Mouse (Mus musculus): Measurements from ENCODE around the gene E430018J23Rik. TPM values are rescaled to one million over a fixed set of nuclear protein-coding genes. Genes with fewer than 3 reads are reported as not detected.
"Not testable (repeated sequence)": the region's sequence is repeated elsewhere in the genome, so short reads cannot be mapped to it uniquely, and the experiment has no call there.

Gene E430018J23Rik
- polyA plus RNA-seq, 1 experiment from 2014 or later: 7.0 TPM

GRCm38 (mm10) chr7:127400355-127400754 is 6.9 kb upstream of the E430018J23Rik start:
- Histone ChIP-seq H3K9me3 (replicated peaks) (no peaks in the 10 kb centered on the region), H3K27me3 (ENCODE audit: low read depth, poor library complexity, severe bottlenecking) (no peaks in the 10 kb centered on the region; the same call in 1 of the 2 replicates), H3K4me3 (no peak overlapping the region), H3K27ac (no peak overlapping the region), H3K36me3 (peaks cover 12% of the 10 kb centered on the region), H3K4me1 (no peaks in the 10 kb centered on the region)
- WGBS: 70% methylated on average over 3 of the region's 3 CpGs
- DNase-seq (ENCODE audit: low spot score): no peak

GRCm38 (mm10) chr7:127393944-127394333 is 510 bp upstream of the E430018J23Rik start:
- DNase-seq (ENCODE audit: low spot score): peak; percentile 35
- Histone ChIP-seq H3K4me3 (peak overlapping the region; percentile 73), H3K27ac (peak overlapping the region; percentile 91), H3K36me3 (peaks cover 20% of the 10 kb centered on the region), H3K4me1 (peaks cover 16% of the 10 kb centered on the region), H3K27me3 (ENCODE audit: low read depth, poor library complexity, severe bottlenecking) (no peaks in the 10 kb centered on the region; the same call in 1 of the 2 replicates), H3K9me3 (replicated peaks) (no peaks in the 10 kb centered on the region)
- WGBS: 34% methylated on average over 7 of the region's 7 CpGs

DNA sequence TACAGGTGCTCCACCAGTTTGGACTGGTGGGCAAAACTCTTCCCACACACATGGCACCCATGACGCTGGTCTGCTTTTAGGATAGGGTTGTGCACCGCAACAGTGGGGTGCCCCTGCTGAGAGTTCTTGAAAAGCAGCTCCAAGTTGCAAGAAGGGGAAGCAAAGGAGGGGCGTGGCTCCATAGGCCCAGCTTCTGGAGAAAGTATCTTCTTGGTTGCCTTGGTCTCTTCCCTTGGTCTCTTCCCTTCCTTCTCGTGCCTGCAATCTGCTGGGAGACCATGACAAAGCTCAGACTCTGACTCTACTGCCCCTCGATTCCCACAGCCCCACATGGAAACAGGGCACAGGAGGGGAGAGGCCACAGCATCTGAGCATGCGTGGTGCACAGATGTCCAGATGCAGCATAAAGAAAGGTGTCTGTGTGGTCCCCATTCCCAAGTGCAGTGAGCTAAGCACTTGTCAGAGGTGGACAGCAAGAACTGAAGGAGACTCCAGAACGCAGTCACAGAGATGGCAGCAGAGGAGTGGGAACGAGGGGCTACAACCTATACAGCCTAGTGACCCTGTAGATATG is 1.1 kb downstream of the E430018J23Rik start:
- 84% methylated on average over 8 of the region's 8 CpGs for WGBS
- no peak for DNase-seq (ENCODE audit: low spot score)
- H3K27ac ChIP-seq: no peak overlapping the region

GRCm38 (mm10) chr7:127391538-127391937 is 1.9 kb downstream of the E430018J23Rik start:
- no peak for DNase-seq (ENCODE audit: low spot score)
- Histone ChIP-seq H3K4me3 (no peak overlapping the region), H3K9me3 (replicated peaks) (no peaks in the 10 kb centered on the region), H3K27ac (no peak overlapping the region), H3K27me3 (ENCODE audit: low read depth, poor library complexity, severe bottlenecking) (no peaks in the 10 kb centered on the region), H3K36me3 (peaks cover 20% of the 10 kb centered on the region), H3K4me1 (peaks cover 20% of the 10 kb centered on the region)
- WGBS: 97% methylated on average over 16 of the region's 16 CpGs

More for the DNA sequence above, 1.1 kb downstream of the E430018J23Rik start:
- H3K4me3 ChIP-seq: peak overlapping the region; percentile 73
- peaks cover 16% of the 10 kb centered on the region for H3K4me1 ChIP-seq
- no peaks in the 10 kb centered on the region; the same call in 1 of the 2 replicates for H3K27me3 ChIP-seq (ENCODE audit: low read depth, poor library complexity, severe bottlenecking)
- no peaks in the 10 kb centered on the region for H3K9me3 ChIP-seq (replicated peaks)
- H3K36me3 ChIP-seq: peaks cover 20% of the 10 kb centered on the region

DNA sequence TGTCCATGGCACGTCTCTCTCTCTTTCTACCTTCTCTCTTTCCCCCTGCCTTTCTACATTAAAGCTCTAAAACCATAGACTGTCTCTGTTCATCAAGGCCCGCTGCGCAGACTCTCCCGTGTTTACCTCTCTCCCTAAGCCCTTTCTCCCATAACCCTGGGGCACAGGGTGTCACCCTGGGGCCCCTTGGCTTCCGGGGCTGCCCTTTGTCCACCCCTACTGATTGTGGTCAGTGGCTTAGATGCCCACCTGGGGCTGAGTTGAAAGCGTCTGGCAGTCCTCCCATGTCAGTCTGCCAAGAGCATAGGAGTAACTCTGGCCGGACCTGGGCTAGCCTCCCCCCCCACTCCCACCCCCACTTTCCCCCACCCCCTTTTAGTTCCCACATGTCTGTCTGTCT is 3.1 kb downstream of the E430018J23Rik start:
- 87% methylated on average over 7 of the region's 7 CpGs for WGBS
- no peak overlapping the region for H3K27ac ChIP-seq
- DNase-seq (ENCODE audit: low spot score): no peak
- H3K9me3 ChIP-seq (replicated peaks): no peaks in the 10 kb centered on the region; the same call in 1 of the 2 replicates
- peaks cover 24% of the 10 kb centered on the region for H3K36me3 ChIP-seq
- H3K27me3 ChIP-seq (ENCODE audit: low read depth, poor library complexity, severe bottlenecking): no peaks in the 10 kb centered on the region
- no peak overlapping the region for H3K4me3 ChIP-seq
- peaks cover 23% of the 10 kb centered on the region for H3K4me1 ChIP-seq

DNA sequence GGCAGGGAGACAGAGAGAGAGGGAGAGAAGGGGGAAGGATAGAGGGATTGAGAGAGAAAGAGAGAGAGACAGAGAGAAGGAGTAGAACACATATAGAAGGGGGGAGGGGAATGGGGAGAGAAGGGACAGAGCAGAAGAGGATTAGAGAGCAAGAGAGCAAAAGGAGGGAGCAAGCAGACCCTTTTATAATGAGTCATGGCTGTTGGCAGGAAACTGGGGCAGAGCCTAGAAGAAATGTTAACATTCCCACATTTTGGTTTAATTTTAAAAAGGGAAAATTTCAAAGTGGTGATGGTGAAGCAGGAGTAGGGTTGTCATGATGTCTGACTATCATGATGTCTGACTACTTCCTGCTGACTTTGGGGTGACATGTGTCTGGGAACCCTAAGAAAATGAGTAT is 5.2 kb downstream of the E430018J23Rik start:
- not testable (repeated sequence) for DNase-seq (ENCODE audit: low spot score); H3K4me3 ChIP-seq; H3K27me3 ChIP-seq (ENCODE audit: low read depth, poor library complexity, severe bottlenecking); H3K9me3 ChIP-seq (replicated peaks); H3K27ac ChIP-seq
- Histone ChIP-seq H3K4me1 (peaks cover 16% of the 10 kb centered on the region), H3K36me3 (peaks cover 44% of the 10 kb centered on the region)

GRCm38 (mm10) chr7:127386641-127387392 is 6.6 kb downstream of the E430018J23Rik start, which contains the start of gene 9130019O22Rik:
TSS of gene 9130019O22Rik (minus strand) at chr7:127387166.
- peak within 1 kb of the TSS; percentile 52 for H3K4me3 ChIP-seq
- H3K27ac ChIP-seq: peak within 1 kb of the TSS; percentile 78
- peaks cover 48% of the 10 kb centered on the region for H3K36me3 ChIP-seq
- WGBS: 15% methylated on average over 38 of the region's 38 CpGs
- no peaks in the 10 kb centered on the region for H3K27me3 ChIP-seq (ENCODE audit: low read depth, poor library complexity, severe bottlenecking)
- H3K4me1 ChIP-seq: peaks cover 7% of the 10 kb centered on the region
- DNase-seq (ENCODE audit: low spot score): peak; percentile 76
- H3K9me3 ChIP-seq (replicated peaks): peaks cover 3% of the 10 kb centered on the region; the same call in 1 of the 2 replicates

- not testable (repeated sequence) for H3K27ac ChIP-seq; H3K4me3 ChIP-seq; H3K4me1 ChIP-seq; H3K27me3 ChIP-seq (ENCODE audit: low read depth, poor library complexity, severe bottlenecking); DNase-seq (ENCODE audit: low spot score); H3K9me3 ChIP-seq (replicated peaks)
- H3K36me3 ChIP-seq: peaks cover 38% of the 10 kb centered on the region
- WGBS: 92% methylated on average over 4 of the region's 4 CpGs
Observed at GRCm38 (mm10) chr7:127385560-127385959, 7.9 kb downstream of the E430018J23Rik start.

DNA sequence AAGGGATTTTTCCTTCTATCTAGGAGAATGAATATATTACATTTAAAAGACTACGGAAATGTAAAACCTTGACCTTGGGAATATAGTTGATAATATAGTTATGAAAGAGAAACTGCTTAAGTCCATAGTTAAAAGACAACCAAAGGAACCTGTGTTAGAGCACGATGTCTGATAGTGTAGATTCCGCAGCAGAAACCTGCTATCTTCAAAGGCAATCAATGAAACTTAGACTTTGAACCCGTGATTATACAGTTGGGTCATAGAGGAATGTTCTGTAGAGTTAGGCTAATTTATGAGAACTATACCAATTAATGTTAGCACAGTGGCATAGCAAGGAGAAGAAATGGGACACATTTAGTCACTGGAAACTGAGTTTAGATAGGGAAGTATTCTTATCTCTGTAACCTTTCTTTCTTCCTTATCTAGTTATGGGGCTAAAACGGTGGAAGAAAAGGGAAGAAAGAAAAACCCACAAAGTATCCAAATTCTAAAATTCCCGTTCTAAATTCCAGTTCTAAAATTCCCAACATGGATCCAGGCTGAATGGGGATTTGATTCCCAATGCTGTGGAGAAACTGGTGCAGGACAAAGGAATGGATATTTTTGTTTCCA is 15.0 kb downstream of the E430018J23Rik start:
- H3K4me1 ChIP-seq: peaks cover 7% of the 10 kb centered on the region; the same call in 1 of the 2 replicates
- no peak overlapping the region for H3K27ac ChIP-seq
- no peak overlapping the region for H3K4me3 ChIP-seq
- H3K9me3 ChIP-seq (replicated peaks): no peaks in the 10 kb centered on the region
- 78% methylated on average over 6 of the region's 6 CpGs for WGBS
- DNase-seq (ENCODE audit: low spot score): no peak
- peaks cover 26% of the 10 kb centered on the region for H3K36me3 ChIP-seq
- H3K27me3 ChIP-seq (ENCODE audit: low read depth, poor library complexity, severe bottlenecking): no peaks in the 10 kb centered on the region

DNA sequence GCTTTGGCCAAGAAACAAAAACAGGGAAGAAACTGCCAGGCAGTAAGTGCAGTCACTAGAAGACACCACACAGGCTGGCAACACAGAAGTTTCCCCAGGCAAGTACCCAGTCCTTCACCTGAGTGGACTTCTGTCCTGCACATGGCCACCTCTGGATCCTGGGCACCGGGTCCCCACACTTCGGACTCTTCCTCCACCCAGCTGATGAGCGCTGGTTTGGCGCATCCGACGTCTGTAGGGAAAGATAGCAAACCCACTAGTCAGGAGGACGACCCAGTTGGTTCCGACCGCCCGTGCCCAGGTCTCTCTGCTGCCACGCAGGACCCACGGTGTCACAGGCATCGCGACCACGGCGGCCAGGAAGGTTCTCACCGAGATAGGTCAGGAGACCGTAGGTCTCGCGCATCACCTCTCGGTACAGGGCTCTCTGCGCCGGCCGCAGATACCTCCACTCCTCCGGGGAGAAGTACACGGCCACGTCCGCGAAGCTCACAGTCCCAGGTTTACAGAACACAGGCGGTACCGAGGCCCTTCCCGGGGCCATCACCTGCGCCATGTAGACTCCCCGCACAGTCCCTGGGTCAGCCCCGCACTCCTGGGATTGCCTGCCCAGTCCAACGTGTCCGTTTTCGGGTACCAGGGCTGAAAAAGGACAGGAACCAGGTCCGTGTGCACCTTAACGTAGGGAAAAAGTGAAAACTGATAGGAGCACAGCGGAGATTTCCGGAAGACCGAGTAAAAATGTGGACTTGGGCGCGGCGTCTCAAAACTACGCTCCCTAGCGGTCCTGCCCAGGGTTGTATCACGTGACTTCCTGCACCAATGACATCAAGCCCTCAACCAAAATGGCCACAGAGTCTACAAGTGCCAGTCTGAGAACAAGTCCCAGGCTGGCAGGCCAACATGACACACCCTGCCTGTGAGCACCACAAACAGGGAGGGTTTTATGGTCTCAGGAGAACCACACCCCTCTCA is 17.9 kb downstream of the E430018J23Rik start, which contains the start of gene Zfp747:
TSS of gene Zfp747 (minus strand) at position 780 of the 975 bp plus-strand sequence.
- Histone ChIP-seq H3K27ac (peak within 1 kb of the TSS; percentile 78), H3K4me3 (peak within 1 kb of the TSS; percentile 67), H3K36me3 (peaks cover 25% of the 10 kb centered on the region)
- not testable (repeated sequence) for H3K4me1 ChIP-seq; H3K9me3 ChIP-seq (replicated peaks); H3K27me3 ChIP-seq (ENCODE audit: low read depth, poor library complexity, severe bottlenecking)
- WGBS: 4% methylated on average over 49 of the region's 49 CpGs
- peak; percentile 86 for DNase-seq (ENCODE audit: low spot score)

DNA sequence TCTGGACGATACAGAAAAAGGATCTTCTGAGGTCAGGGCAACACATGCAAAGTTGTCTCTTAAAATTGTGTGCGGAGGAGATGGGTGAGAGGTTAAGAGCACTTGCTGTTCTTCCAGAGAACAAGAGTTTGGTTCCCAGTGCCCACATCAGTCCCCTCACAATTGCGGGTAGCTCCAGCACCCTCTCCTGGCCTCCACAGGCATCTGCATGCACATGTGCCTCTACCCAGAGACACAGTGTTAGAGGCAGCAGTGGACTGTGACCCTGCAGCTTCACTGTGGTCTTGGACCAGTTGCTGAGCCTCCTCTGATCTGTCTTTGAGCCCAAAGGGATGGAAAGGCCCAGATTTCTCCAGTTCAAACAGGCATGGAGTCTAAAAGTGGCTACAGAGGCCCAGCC is 21.6 kb downstream of the E430018J23Rik start:
- 80% methylated on average over 3 of the region's 3 CpGs for WGBS
- H3K36me3 ChIP-seq: peaks cover 25% of the 10 kb centered on the region
- not testable (repeated sequence) for H3K27me3 ChIP-seq (ENCODE audit: low read depth, poor library complexity, severe bottlenecking); H3K4me1 ChIP-seq; H3K9me3 ChIP-seq (replicated peaks); DNase-seq (ENCODE audit: low spot score); H3K27ac ChIP-seq; H3K4me3 ChIP-seq

DNA sequence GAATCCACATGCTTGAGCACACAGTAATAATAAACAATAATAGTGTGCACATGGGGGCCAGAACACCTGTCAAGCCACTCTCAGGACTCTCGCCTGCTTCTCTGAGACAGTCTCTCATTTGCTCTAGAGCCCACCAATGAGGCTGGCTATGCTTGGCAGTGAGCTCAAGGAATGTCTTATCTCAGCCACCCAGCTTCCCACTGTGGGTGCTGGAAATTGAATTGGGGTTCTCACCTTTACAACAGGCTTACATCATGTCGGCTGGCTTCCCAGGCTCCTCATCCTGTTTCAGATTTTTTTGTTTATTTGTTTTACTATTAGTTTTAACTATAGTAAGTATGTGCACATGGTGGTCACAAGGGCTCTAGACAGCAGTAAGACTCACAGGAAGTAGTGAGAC is 22.2 kb downstream of the E430018J23Rik start:
- 88% methylated on average over 2 of the region's 2 CpGs for WGBS
- Histone ChIP-seq H3K4me1 (peaks cover 7% of the 10 kb centered on the region; the same call in 1 of the 2 replicates), H3K27me3 (ENCODE audit: low read depth, poor library complexity, severe bottlenecking) (no peaks in the 10 kb centered on the region), H3K9me3 (replicated peaks) (no peaks in the 10 kb centered on the region), H3K36me3 (peaks cover 25% of the 10 kb centered on the region), H3K27ac (no peak overlapping the region), H3K4me3 (no peak overlapping the region)
- DNase-seq (ENCODE audit: low spot score): no peak

Data from limb, embryonic 10.5 days (tissue).